Mouse (Mus musculus): ENCODE data around the gene Gga2. TPM values are rescaled to one million over a fixed set of nuclear protein-coding genes. Genes with fewer than 3 reads are reported as not detected.

Gga2 gene
- polyA plus RNA-seq, 1 experiment from 2014 or later, result 87.9 TPM

DNA sequence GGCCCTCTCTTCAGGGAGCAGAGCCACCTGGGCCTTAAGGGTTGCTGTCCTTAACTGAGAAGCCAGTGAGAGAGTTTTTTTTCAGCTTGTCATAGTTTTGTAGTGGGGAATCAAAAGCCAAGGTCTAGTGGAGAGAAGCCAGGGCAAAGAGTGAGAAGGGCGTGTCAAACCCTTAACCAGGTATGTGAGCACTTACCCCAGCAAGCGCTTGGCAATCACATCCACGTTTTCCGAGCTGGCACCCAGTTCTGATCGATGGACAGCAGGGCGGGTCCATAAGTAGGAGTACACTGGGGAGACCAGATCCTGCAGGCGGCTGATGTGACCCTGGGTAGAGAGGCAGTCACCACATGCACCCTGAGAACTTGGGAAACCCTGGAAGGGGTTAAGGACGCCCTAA is 23.1 kb upstream of the Gga2 start:
- no peaks in the 10 kb centered on the region for H3K4me1 ChIP-seq
- WGBS, result 85% methylated on average over 8 of the region's 8 CpGs
- no peaks in the 10 kb centered on the region for H3K27me3 ChIP-seq (replicated peaks)
- H3K36me3 ChIP-seq, result peaks cover 8% of the 10 kb centered on the region; the same call in 1 of the 2 replicates
- no peak for ATAC-seq (ENCODE audit: insufficient read depth, low FRiP score, low read depth)
- no peak overlapping the region for H3K4me2 ChIP-seq
- no peaks in the 10 kb centered on the region for H3K9me3 ChIP-seq
- H3K27ac ChIP-seq, result no peak overlapping the region
- no peak overlapping the region for H3K9ac ChIP-seq
- no peak overlapping the region for H3K4me3 ChIP-seq (replicated peaks)

DNA sequence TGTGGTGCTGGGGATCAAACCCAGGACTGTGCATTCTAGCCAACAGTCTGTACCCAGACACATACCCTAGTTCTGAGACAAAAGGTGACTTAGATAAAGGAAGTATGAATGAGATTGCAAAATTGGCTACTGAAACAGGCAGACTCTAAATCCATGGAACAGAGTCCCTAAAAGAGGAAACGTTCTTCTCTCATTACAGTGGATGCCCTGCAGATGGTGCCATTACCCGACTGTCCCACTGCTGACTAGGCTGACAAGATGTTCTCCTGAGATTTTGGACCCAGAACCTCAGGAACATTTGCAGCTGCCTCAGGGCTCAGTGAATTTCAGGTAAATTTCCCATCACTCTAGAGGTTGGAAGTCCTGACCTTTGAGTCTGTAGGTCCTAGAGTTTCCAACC is 13.3 kb upstream of the Gga2 start:
- H3K4me1 ChIP-seq, result no peaks in the 10 kb centered on the region
- no peaks in the 10 kb centered on the region for H3K27me3 ChIP-seq (replicated peaks)
- WGBS, result 33% methylated on average over 2 of the region's 2 CpGs
- H3K4me3 ChIP-seq (replicated peaks), result no peak overlapping the region
- no peak overlapping the region for H3K4me2 ChIP-seq
- no peaks in the 10 kb centered on the region for H3K9me3 ChIP-seq
- no peak for ATAC-seq (ENCODE audit: insufficient read depth, low FRiP score, low read depth)
- no peak overlapping the region for H3K27ac ChIP-seq
- 0 out of 2 replicates have a peak, but pooled peaks cover 10% of the 10 kb centered on the region for H3K36me3 ChIP-seq
- no peak overlapping the region for H3K9ac ChIP-seq

DNA sequence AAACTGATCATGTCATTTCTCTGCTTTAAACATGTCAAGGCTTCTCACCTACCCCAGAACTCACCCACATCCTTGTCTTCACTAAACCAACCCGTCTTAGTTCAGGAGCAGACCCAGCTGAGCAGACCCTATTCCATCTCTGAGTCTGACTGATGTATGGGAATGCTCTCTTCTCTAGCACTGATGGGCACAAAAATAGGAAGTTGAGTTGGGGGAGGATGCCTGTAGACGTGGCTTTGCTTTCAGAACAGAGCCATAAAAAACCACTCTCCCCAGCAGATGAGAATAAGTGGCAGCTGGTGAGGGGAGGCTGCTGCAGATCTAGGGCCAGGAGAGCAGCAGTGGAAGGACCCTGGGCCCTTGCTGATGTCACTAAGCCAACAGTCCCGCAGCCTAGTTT is 12.3 kb upstream of the Gga2 start:
- no peaks in the 10 kb centered on the region for H3K4me1 ChIP-seq
- H3K9ac ChIP-seq, result no peak overlapping the region
- WGBS, result 53% methylated on average over 3 of the region's 3 CpGs
- no peaks in the 10 kb centered on the region for H3K9me3 ChIP-seq
- 0 out of 2 replicates have a peak, but pooled peaks cover 5% of the 10 kb centered on the region for H3K36me3 ChIP-seq
- no peaks in the 10 kb centered on the region for H3K27me3 ChIP-seq (replicated peaks)
- H3K4me2 ChIP-seq, result no peak overlapping the region
- H3K4me3 ChIP-seq (replicated peaks), result no peak overlapping the region
- ATAC-seq (ENCODE audit: insufficient read depth, low FRiP score, low read depth), result no peak
- no peak overlapping the region for H3K27ac ChIP-seq

DNA sequence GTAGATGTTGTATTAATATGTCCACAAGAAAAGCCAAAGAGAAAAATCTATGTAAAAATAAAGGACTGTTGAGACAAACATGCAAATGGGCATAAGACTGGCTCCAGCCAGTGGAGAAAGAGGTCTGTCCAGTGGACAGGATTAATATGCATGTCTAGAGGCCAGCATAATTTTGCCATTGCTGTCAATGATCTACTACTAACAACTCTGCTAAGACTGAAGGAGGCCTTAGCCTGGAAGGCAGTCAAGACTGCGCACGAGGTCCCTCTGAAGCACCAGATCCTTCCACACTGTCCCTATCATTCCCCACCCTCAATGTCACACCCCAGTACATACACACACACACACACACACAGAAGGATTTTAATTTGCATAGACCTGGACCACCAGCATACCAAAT is 1.1 kb upstream of the Gga2 start:
- no peaks in the 10 kb centered on the region for H3K27me3 ChIP-seq (replicated peaks)
- 95% methylated on average over 2 of the region's 2 CpGs for WGBS
- H3K4me1 ChIP-seq, result peaks cover 23% of the 10 kb centered on the region
- no peak overlapping the region for H3K9ac ChIP-seq
- no peak overlapping the region for H3K4me3 ChIP-seq (replicated peaks)
- no peaks in the 10 kb centered on the region for H3K36me3 ChIP-seq
- H3K4me2 ChIP-seq, result no peak overlapping the region
- H3K27ac ChIP-seq, result no peak overlapping the region
- no peaks in the 10 kb centered on the region for H3K9me3 ChIP-seq
- ATAC-seq (ENCODE audit: insufficient read depth, low FRiP score, low read depth), result no peak

DNA sequence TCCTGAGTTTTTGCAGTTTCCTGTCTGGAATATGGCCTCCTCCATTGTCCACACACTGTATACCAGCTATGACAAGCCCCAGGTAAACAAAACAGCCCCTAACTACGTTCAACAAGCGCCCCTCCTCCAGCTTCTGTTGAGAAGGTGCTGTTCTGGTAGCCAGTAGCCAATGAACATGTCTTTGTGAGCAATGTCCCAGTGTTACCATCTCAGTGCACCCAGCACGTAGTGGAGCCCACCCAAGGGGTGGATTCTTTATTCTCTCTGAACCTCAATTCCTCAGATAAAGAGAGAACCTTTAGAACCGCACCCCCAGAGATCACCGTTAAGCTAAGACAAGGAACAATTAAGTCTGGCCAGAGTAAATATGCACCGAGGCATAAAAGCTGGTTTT is 752 bp downstream of the Gga2 start:
- H3K27me3 ChIP-seq (replicated peaks), result no peaks in the 10 kb centered on the region
- H3K36me3 ChIP-seq, result no peaks in the 10 kb centered on the region
- H3K27ac ChIP-seq, result peak overlapping the region; percentile 85
- H3K4me1 ChIP-seq, result peaks cover 36% of the 10 kb centered on the region
- peak overlapping the region; percentile 69 for H3K9ac ChIP-seq
- peak; percentile 10; the same call in 1 of the 2 replicates for ATAC-seq (ENCODE audit: insufficient read depth, low FRiP score, low read depth)
- peak overlapping the region; percentile 67 for H3K4me2 ChIP-seq
- 2% methylated on average over 6 of the region's 6 CpGs for WGBS
- H3K9me3 ChIP-seq, result no peaks in the 10 kb centered on the region
- peak overlapping the region; percentile 80 for H3K4me3 ChIP-seq (replicated peaks)

DNA sequence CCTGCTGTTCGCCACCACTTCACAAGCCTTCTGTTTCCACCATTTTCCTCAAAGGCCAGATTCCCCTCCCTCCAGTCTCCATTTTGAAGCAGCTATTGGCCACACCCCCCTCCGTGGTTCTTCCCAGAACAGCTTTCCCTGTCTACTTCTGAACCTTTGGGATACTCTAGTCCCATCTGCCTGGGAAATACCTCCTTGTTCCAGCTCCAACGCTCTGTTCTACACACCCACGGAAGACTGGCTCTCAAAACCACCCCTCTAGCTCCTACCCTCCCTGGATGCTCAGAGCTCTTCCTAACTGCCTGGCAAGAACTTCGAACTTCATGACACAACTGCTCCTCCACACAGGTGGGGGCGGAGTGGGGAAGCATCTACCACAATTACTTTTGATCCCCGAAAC is 2.0 kb downstream of the Gga2 start:
- H3K27me3 ChIP-seq (replicated peaks), result no peaks in the 10 kb centered on the region
- ATAC-seq (ENCODE audit: insufficient read depth, low FRiP score, low read depth), result no peak
- no peak overlapping the region for H3K9ac ChIP-seq
- H3K9me3 ChIP-seq, result no peaks in the 10 kb centered on the region
- peaks cover 44% of the 10 kb centered on the region for H3K4me1 ChIP-seq
- peak overlapping the region; percentile 26; the same call in 1 of the 2 replicates for H3K27ac ChIP-seq
- no peaks in the 10 kb centered on the region for H3K36me3 ChIP-seq
- H3K4me2 ChIP-seq, result peak overlapping the region; percentile 67
- 85% methylated on average over 7 of the region's 7 CpGs for WGBS
- no peak overlapping the region for H3K4me3 ChIP-seq (replicated peaks)

DNA sequence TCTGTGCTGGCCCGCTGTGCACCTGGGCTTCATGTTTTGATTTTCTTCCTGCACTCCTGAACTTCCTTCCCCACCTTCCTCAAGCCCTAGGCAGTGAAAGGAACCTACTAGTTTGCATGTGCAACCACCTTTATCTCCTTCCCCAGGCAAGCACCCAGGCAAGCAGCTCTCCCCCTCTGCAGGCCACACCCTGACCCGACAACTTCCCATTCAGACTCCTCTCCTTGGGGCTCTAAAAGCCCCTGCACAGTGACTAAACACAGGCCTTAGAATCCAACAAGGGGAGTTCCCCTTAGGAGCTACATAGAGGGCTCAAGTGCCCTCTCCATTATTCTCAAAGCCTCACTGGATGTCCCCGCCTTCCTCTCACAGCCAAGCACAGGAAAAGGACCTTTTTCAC is 2.8 kb downstream of the Gga2 start:
- WGBS, result 61% methylated on average over 3 of the region's 3 CpGs
- ATAC-seq (ENCODE audit: insufficient read depth, low FRiP score, low read depth), result peak; percentile 30; the same call in 1 of the 2 replicates
- no peaks in the 10 kb centered on the region for H3K36me3 ChIP-seq
- no peak overlapping the region for H3K9ac ChIP-seq
- peak overlapping the region; percentile 26 for H3K27ac ChIP-seq
- H3K4me1 ChIP-seq, result peaks cover 44% of the 10 kb centered on the region
- no peaks in the 10 kb centered on the region for H3K9me3 ChIP-seq
- no peaks in the 10 kb centered on the region for H3K27me3 ChIP-seq (replicated peaks)
- H3K4me3 ChIP-seq (replicated peaks), result 0 out of 2 replicates have a peak overlapping the region, but pooled peaks have one; percentile 2
- peak overlapping the region; percentile 25; the same call in 1 of the 2 replicates for H3K4me2 ChIP-seq

DNA sequence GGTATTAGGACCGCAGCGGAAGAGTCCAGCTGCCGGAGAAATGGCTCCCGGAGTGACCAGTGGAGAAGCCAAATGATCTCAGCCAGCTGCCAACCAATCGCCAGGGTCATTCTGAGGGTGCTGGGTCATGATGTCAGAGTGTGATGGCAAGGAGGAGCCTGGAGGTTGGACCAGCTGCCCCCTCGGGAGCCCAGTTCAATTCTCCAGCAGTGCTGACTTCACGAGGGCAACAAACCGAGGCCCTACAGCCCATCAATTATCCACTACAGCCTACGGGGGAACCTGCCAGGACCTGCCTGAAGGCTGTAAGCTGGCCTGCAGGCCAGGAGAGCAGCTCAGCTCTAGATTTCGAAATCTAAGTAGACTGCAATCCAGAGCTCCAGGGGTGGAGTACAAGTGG is 5.3 kb downstream of the Gga2 start:
- H3K9ac ChIP-seq, result no peak overlapping the region
- H3K4me3 ChIP-seq (replicated peaks), result peak overlapping the region; percentile 0; the same call in 1 of the 2 replicates
- H3K27ac ChIP-seq, result peak overlapping the region; percentile 12; the same call in 1 of the 2 replicates
- peaks cover 6% of the 10 kb centered on the region; the same call in 1 of the 2 replicates for H3K36me3 ChIP-seq
- peak overlapping the region; percentile 17; the same call in 1 of the 2 replicates for H3K4me2 ChIP-seq
- WGBS, result 37% methylated on average over 10 of the region's 10 CpGs
- ATAC-seq (ENCODE audit: insufficient read depth, low FRiP score, low read depth), result no peak
- no peaks in the 10 kb centered on the region for H3K9me3 ChIP-seq
- no peaks in the 10 kb centered on the region for H3K27me3 ChIP-seq (replicated peaks)
- peaks cover 44% of the 10 kb centered on the region for H3K4me1 ChIP-seq

DNA sequence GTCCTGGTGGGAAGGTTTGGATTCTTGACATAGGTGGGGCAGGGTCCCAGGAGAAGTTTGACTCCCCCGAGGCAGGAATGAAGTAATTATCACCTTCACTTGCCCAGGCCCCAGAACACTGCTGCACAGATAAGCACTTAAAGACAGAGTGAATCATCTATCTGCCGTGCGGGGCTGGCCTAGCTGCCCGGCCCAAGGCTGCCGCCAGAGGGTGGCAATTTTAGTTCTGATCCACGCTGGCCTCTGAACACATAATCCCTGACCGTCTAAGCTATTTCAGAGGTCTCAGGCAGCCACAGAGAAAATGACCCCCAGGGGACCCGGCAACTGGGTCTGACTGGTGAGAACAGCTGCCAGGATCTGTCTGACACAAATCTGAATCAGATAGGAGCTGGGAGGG is 5.9 kb downstream of the Gga2 start:
- Histone ChIP-seq H3K27ac (peak overlapping the region; percentile 28; the same call in 1 of the 2 replicates), H3K36me3 (peaks cover 6% of the 10 kb centered on the region; the same call in 1 of the 2 replicates), H3K9ac (no peak overlapping the region), H3K4me2 (peak overlapping the region; percentile 17; the same call in 1 of the 2 replicates), H3K27me3 (replicated peaks) (no peaks in the 10 kb centered on the region), H3K4me3 (replicated peaks) (no peak overlapping the region; the same call in 1 of the 2 replicates), H3K4me1 (peaks cover 43% of the 10 kb centered on the region), H3K9me3 (no peaks in the 10 kb centered on the region)
- 27% methylated on average over 8 of the region's 8 CpGs for WGBS
- ATAC-seq (ENCODE audit: insufficient read depth, low FRiP score, low read depth), result peak; percentile 37; the same call in 1 of the 2 replicates

DNA sequence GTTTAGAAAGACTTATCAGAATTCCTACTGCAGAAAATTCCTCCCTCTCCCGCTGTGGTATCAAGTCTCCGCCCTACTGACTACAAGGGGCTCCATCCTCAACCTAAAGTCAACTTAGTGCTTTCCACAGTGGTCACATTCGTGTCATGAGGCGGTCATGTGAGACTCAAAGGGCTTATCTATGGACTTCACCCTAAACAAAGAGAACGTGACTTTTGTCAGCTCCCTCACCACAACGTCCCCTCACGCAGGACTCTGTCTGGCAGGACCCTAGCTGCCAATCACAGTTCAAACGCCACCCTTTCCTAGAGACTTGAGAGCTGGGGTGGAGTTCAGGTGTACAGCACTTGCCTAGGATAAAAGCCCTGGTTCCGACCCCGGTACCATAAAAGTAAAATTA is 8.1 kb downstream of the Gga2 start:
- peak; percentile 64 for ATAC-seq (ENCODE audit: insufficient read depth, low FRiP score, low read depth)
- Histone ChIP-seq H3K9me3 (no peaks in the 10 kb centered on the region), H3K4me1 (peaks cover 23% of the 10 kb centered on the region), H3K4me3 (replicated peaks) (no peak overlapping the region), H3K27ac (no peak overlapping the region), H3K4me2 (no peak overlapping the region), H3K36me3 (peaks cover 12% of the 10 kb centered on the region; the same call in 1 of the 2 replicates), H3K27me3 (replicated peaks) (no peaks in the 10 kb centered on the region), H3K9ac (no peak overlapping the region)
- whole genome bisulfite sequencing, result 73% methylated on average over 10 of the region's 10 CpGs

DNA sequence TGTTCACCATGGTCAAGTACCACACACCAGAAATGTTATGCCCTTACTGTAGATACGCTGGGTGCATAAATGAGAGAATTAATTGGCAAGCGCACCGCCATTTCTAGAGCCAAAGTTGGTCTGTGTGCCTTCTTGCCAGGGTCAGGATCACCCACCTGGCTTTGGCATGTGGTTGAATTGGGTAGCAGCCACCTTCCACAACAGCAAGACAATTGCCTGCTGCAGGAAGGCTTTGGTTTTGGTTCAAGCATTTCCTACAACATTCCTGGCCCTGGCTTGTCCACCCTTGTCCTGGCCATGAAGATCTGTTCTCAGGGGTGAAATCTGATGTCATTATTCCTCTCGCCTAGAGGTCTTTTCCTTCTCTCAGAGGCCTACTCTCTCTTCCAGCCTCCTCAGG is 8.7 kb downstream of the Gga2 start:
- no peaks in the 10 kb centered on the region for H3K27me3 ChIP-seq (replicated peaks)
- H3K9ac ChIP-seq, result no peak overlapping the region
- no peak overlapping the region for H3K4me2 ChIP-seq
- no peaks in the 10 kb centered on the region for H3K9me3 ChIP-seq
- H3K36me3 ChIP-seq, result peaks cover 16% of the 10 kb centered on the region; the same call in 1 of the 2 replicates
- H3K4me1 ChIP-seq, result peaks cover 23% of the 10 kb centered on the region
- no peak overlapping the region for H3K27ac ChIP-seq
- ATAC-seq (ENCODE audit: insufficient read depth, low FRiP score, low read depth), result no peak
- H3K4me3 ChIP-seq (replicated peaks), result no peak overlapping the region
- WGBS, result 91% methylated on average over 4 of the region's 4 CpGs

DNA sequence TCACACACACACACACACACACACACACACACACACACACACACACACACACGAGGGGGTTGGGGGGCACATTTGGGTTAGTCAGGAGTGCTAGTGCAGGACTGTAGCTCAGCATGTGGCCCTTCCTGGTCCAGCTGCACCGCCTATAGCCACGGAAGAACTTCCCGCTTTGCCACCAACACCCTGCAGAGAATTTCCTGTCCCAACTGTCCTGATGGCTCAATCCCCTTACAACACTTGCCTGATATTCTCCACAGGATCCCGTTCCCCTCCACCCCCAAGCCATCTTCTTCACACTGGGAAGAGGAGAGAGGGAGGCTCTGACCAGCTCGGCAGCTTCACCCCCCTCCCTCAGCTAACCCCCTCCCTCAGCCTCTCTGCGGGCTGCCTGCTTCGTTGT is 20.6 kb downstream of the Gga2 start:
- no peak for ATAC-seq (ENCODE audit: insufficient read depth, low FRiP score, low read depth)
- WGBS, result 75% methylated on average over 8 of the region's 8 CpGs
- no peak overlapping the region for H3K4me3 ChIP-seq (replicated peaks)
- no peak overlapping the region for H3K9ac ChIP-seq
- H3K4me2 ChIP-seq, result no peak overlapping the region
- no peaks in the 10 kb centered on the region for H3K9me3 ChIP-seq
- H3K27me3 ChIP-seq (replicated peaks), result no peaks in the 10 kb centered on the region
- no peak overlapping the region for H3K27ac ChIP-seq
- no peaks in the 10 kb centered on the region for H3K4me1 ChIP-seq
- peaks cover 32% of the 10 kb centered on the region for H3K36me3 ChIP-seq

DNA sequence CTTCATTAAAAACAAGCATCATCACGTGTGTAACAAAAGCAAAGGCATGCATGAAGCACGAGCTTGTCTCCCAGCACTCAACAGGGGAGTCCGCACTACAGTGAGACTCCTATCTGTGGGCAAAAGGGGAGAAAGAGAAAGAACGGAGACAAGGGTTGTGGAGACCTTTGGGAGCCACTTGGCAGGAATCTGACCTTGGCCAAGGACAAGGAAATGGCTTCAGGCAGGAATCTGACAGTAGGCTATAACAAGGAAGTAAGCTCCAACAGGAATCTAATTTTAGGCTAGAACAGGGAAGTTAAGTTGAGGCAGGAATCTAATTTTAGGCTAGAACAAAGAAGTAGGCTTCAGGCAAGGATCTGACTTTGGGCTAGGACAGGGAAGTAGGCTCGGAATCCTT is 25.1 kb downstream of the Gga2 start:
- 87% methylated on average over 5 of the region's 5 CpGs for WGBS
- Histone ChIP-seq H3K9me3 (no peaks in the 10 kb centered on the region), H3K4me3 (replicated peaks) (no peak overlapping the region), H3K27ac (no peak overlapping the region), H3K36me3 (peaks cover 53% of the 10 kb centered on the region), H3K27me3 (replicated peaks) (no peaks in the 10 kb centered on the region), H3K4me2 (no peak overlapping the region), H3K4me1 (no peaks in the 10 kb centered on the region), H3K9ac (no peak overlapping the region)
- ATAC-seq (ENCODE audit: insufficient read depth, low FRiP score, low read depth), result no peak

All from stomach, embryonic 15.5 days (tissue).